Mouse (Mus musculus) liver, embryonic 13.5 days (tissue): ENCODE data around the gene Slc38a3. TPM values are rescaled to one million over a fixed set of nuclear protein-coding genes. Genes with fewer than 3 reads are reported as not detected.

Source experiments
- ATAC-seq: fragments of 200-750 bp; cut with Nextera tagmentation; 2 replicates; pipeline ENCODE4 v1.8.0; 2017; ENCODE audit warnings: low read depth, mild to moderate bottlenecking, moderate number of reproducible peaks, moderate library complexity
- DNase-seq: peaks from one replicate; pipeline ENCODE4 v3.0.0; 2022
- H3K27ac ChIP-seq: fragments of 300-500 bp; sonication (generic); 2 replicates; pipeline ENCODE4 v1.5.1; 2015; ENCODE audit warnings: moderate library complexity, mild to moderate bottlenecking, inconsistent platforms
- H3K27me3 ChIP-seq: fragments of 300-500 bp; sonication (generic); 2 replicates; pipeline ENCODE4 v1.6.1; 2015; ENCODE audit warnings: mild to moderate bottlenecking, inconsistent platforms
- H3K36me3 ChIP-seq: fragments of 300-500 bp; sonication (generic); 2 replicates; pipeline ENCODE4 v1.6.1; 2015; ENCODE audit warnings: mild to moderate bottlenecking, inconsistent platforms
- H3K4me1 ChIP-seq: fragments of 300-500 bp; sonication (generic); replicated peaks from 2 replicates; pipeline ENCODE4 v1.6.1; 2015; ENCODE audit warnings: inconsistent platforms
- H3K4me2 ChIP-seq: fragments of 300-500 bp; sonication (generic); 2 replicates; pipeline ENCODE4 v1.6.1; 2015; ENCODE audit warnings: inconsistent platforms, mild to moderate bottlenecking, moderate library complexity
- H3K4me3 ChIP-seq: fragments of 300-500 bp; sonication (generic); replicated peaks from 2 replicates; pipeline ENCODE4 v1.5.1; 2015; ENCODE audit warnings: mild to moderate bottlenecking, inconsistent platforms
- H3K9ac ChIP-seq: fragments of 300-500 bp; sonication (generic); 2 replicates; pipeline ENCODE4 v1.6.1; 2015; ENCODE audit warnings: mild to moderate bottlenecking, inconsistent platforms
- H3K9me3 ChIP-seq: fragments of 300-500 bp; sonication (generic); replicated peaks from 2 replicates; pipeline ENCODE4 v1.6.1; 2016; ENCODE audit warnings: inconsistent platforms
- WGBS: fragments of 180-500 bp; shearing (Covaris S2); methylation state at CpG from one replicate; pipeline ENCODE4 v1.1.7; 2015; ENCODE audit not compliant: insufficient replicate concordance; 5-methylcytosine and 5-hydroxymethylcytosine counted together
- polyA plus RNA-seq: library from polyadenylated mRNA; unstranded; fragments of >200 nt; fragmentation: Nextera tagmentation; extraction: Ambion mirVana; gene quantifications from 2 replicates; pipeline ENCODE4 v1.2.1, GENCODE M21; 2015

Slc38a3 gene
- polyA plus RNA-seq, 1 experiment from 2014 or later = 5.9 TPM

DNA sequence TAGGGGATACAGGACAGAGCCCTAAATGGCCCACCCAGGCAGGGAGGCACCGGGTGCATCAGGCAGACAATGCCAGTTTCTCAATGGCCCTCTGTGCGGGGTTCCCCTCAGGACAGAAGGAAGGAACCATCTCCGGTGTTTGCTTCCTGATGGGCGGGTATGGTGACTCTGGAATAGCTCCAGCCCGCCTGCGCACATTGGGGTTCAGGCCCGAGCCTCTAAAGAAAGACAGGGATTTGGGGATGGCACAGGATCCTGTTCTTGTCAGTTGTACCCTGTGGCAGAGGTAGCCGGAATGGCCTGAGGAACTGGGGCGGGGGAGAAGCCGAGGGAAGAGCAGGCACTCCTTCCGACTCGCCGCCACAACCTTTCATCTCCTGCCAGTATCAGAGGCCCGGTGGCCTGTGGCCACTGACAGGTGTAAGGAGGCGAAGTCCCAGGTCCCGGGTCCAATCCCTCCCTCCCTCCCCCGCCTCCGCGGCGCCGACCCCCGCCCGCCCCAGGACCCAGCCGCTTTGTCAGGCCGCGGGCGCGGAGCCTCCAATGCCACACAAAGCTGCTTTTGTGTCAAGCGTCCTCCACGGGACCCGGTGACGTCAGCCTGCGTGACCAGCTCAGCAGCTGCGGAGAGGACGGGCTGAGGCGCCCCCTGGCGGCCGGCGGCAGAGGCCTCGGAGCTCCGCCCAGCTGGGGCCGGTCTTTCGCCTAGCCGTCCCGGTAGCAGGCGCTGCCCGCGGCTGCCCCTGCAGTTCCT lies 57.0 kb downstream of the Slc38a3 start:
- peak overlapping the region; percentile 61 for H3K4me3 ChIP-seq
- peaks cover 52% of the 10 kb centered on the region for H3K4me1 ChIP-seq
- H3K27me3 ChIP-seq = no peaks in the 10 kb centered on the region
- no peaks in the 10 kb centered on the region for H3K9me3 ChIP-seq
- H3K4me2 ChIP-seq = peak overlapping the region; percentile 87
- DNase-seq (peak; percentile 98), ATAC-seq (peak; percentile 92)
- H3K9ac ChIP-seq = peak overlapping the region; percentile 80
- peak overlapping the region; percentile 75 for H3K27ac ChIP-seq
- H3K36me3 ChIP-seq = peaks cover 37% of the 10 kb centered on the region
- WGBS = 6% methylated on average over 47 of the region's 48 CpGs

DNA sequence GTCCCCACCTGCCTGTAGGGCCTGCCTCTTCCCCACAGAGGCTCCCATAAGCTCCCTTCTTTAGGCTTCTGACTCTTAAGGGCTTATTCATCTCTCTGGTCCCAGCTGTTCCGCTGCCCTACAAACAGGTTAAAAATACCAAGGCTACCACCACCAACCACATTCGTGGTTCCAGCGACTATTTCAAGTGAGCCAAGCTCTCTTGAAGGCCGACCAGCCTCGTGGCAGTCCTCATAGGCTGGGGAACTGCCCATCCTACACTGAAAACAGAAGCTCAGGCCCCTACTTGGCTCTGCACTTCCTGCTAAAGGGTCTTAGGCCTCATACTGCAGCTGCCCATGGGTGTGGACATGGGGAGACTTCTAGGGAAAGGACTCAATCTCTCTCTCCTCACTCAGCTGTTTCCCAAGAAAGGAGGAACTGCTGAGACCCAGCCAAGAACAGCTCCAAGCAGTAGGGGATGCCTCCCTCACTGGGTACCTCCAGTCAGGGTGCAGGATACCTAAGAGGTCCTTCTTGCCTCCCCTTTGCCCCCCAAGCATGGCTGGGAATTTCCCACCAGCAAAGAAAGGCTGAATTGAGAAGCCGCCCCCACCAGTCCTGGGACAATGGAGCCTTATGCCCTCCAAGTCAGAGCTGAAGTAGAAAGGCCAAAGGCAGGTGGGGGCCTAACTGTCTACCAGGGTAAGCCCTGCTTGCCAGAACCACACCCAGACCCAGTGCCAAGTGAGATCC lies 57.7 kb downstream of the Slc38a3 start:
- 39% methylated on average over 6 of the region's 6 CpGs for WGBS
- Histone ChIP-seq H3K4me3 (peak overlapping the region; percentile 61; the same call in 1 of the 2 replicates), H3K27me3 (0 out of 2 replicates have a peak, but pooled peaks cover 4% of the 10 kb centered on the region), H3K9ac (peak overlapping the region; percentile 80), H3K27ac (peak overlapping the region; percentile 75), H3K9me3 (no peaks in the 10 kb centered on the region), H3K36me3 (peaks cover 29% of the 10 kb centered on the region), H3K4me2 (peak overlapping the region; percentile 87), H3K4me1 (peaks cover 59% of the 10 kb centered on the region)
- no peak for DNase-seq
- ATAC-seq = no peak

DNA sequence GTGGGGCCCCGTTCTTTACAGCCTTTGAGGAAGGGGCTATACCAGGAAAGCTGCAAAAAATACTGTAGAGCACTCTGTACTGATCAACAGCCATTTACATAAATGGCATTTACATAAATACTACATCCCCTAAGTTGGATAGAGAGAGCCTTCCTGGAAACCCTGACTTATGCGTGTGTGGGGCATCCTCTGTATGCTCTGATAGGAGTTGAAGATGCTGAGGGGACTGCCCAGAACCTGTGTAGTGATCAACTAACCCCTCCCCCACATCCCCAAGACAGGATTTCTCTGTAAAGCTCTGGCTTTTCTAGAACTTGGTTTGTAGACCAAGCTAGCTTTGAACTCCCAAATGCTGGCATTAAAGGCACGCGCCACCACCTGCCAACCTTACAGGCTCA lies 59.9 kb downstream of the Slc38a3 start:
- no peaks in the 10 kb centered on the region for H3K9me3 ChIP-seq
- H3K4me1 ChIP-seq = peaks cover 70% of the 10 kb centered on the region
- H3K4me3 ChIP-seq = no peak overlapping the region
- H3K27ac ChIP-seq = no peak overlapping the region
- H3K4me2 ChIP-seq = no peak overlapping the region
- no peak overlapping the region for H3K9ac ChIP-seq
- H3K36me3 ChIP-seq = peaks cover 7% of the 10 kb centered on the region
- H3K27me3 ChIP-seq = 0 out of 2 replicates have a peak, but pooled peaks cover 16% of the 10 kb centered on the region
- DNase-seq (no peak), ATAC-seq (no peak)
- 69% methylated on average over 4 of the region's 4 CpGs for WGBS

DNA sequence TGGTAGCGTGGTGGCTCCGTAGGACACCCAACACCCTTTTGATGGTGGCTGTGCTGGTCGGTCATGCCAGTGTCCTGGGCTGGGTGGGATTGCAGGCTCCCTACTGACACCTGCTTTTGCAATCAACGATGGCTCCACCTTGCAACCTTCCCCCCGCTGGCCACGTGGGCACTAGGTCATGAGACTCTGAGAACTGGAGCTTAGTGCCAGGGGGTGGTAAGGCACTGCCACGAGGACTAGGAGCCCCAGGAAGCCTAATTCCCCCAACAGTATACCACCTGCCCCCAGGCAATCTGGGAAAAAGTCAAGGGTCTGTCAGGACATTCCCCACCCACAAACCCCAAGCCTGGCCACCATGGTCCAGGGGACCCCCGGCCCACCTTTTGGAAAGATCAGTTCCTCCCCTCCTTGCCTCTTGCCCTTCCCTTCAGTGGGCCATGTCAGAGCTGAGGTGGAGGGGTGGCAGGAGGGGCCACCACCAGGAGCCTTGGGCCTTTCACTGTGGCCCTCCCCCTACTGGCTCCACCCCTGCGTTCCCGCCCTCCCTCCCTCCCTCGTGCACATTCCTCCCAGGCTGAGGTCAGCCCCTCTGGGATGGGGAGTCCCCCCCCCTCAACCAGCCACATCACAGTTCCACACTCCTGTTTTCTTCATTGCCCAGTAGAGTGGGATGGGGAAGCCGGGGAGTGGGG lies 60.4 kb downstream of the Slc38a3 start, which contains the start of gene Sema3b:
Gene Sema3b (minus strand): TSS at position 489 of the 692 bp plus-strand sequence.
- H3K4me3 ChIP-seq = no peak within 1 kb of the TSS
- ATAC-seq (no peak), DNase-seq (no peak)
- H3K4me1 ChIP-seq = peaks cover 70% of the 10 kb centered on the region
- H3K9me3 ChIP-seq = no peaks in the 10 kb centered on the region
- H3K36me3 ChIP-seq = peaks cover 2% of the 10 kb centered on the region; the same call in 1 of the 2 replicates
- no peak within 1 kb of the TSS for H3K9ac ChIP-seq
- H3K27me3 ChIP-seq = peaks cover 21% of the 10 kb centered on the region
- WGBS = 48% methylated on average over 12 of the region's 12 CpGs
- no peak within 1 kb of the TSS for H3K4me2 ChIP-seq
- no peak within 1 kb of the TSS for H3K27ac ChIP-seq

DNA sequence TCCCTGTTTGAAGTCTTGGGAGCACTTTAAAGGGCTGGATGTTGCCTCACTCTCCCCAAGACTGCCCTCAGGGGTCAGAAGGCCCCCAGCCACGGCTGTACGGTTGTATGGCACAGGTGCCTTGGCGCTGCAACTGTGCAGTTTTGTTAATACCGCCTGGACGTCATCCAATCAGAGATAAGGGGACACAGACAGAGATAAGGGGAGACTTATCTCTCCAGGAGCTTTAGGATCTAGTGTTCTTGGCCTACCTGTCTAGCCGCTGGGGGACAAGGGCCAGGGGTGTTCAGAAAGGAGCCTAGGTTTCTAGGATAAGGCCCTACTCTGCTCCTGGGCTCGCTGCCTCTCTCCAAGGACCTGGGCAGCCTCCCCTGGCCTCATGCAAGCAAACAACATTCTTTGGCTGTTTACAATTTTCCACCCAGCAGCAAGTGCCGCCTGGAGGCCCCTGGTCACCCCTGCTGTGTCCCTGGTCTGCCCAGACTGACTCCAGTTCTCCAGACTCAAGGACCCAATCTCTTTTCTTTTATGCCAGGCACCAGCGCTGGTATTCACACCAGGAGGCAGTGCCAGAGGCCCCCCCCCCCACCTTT lies 61.6 kb downstream of the Slc38a3 start:
- H3K27ac ChIP-seq = no peak overlapping the region
- no peak overlapping the region for H3K9ac ChIP-seq

DNA sequence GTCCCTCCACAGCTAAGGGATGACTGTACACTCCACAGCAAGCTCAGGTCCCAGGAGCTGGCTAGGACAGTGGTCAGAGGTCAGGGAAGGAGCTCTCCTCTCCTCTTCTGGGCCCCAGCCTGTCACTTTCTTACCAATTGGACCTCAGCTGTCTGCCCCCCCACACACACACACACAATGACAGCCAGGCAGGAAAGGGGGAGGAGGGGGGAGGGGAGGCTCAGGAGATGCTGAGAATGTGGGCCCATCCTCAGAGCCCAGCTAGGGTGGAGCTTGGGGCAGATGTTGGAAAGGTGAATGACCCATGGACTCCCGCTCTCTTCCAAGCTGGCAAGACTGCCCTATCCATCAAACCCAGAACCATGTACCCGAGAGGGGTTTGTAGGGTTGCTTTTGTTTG lies 62.3 kb downstream of the Slc38a3 start:
- no peak overlapping the region for H3K4me2 ChIP-seq
- H3K9ac ChIP-seq = no peak overlapping the region; the same call in 1 of the 2 replicates
- H3K27ac ChIP-seq = no peak overlapping the region
- DNase-seq = no peak
- 65% methylated on average over 2 of the region's 2 CpGs for WGBS
- ATAC-seq = no peak
- peaks cover 27% of the 10 kb centered on the region for H3K27me3 ChIP-seq
- no peaks in the 10 kb centered on the region for H3K36me3 ChIP-seq
- peaks cover 64% of the 10 kb centered on the region for H3K4me1 ChIP-seq
- no peaks in the 10 kb centered on the region for H3K9me3 ChIP-seq
- H3K4me3 ChIP-seq = no peak overlapping the region

More for the DNA sequence above, 61.6 kb downstream of the Slc38a3 start:
- peaks cover 61% of the 10 kb centered on the region for H3K4me1 ChIP-seq
- H3K4me3 ChIP-seq = no peak overlapping the region
- no peak for DNase-seq
- H3K27me3 ChIP-seq = peaks cover 27% of the 10 kb centered on the region
- no peaks in the 10 kb centered on the region for H3K36me3 ChIP-seq
- ATAC-seq = no peak
- H3K9me3 ChIP-seq = no peaks in the 10 kb centered on the region
- WGBS = 47% methylated on average over 9 of the region's 9 CpGs
- H3K4me2 ChIP-seq = no peak overlapping the region

DNA sequence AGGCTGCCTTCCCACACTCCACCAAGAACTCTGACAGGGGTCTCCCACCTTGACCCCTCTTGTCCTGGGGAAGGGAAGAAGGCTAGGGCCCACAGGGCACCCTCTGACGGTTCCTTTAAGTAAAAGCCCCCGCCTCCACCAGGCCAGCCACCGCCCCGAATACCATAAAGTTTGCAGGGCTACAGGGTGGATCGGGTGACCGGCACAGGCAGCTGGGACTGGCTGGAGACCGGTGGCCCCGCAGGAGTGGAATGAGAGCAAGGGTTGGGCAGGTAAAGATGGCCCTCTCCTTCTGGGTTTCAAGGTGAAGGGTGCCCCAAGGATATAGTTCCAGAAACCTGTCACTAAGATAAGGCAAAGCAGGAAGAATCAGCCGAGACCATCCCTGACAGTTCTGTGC lies 62.7 kb downstream of the Slc38a3 start:
- Histone ChIP-seq H3K36me3 (no peaks in the 10 kb centered on the region), H3K4me3 (no peak overlapping the region), H3K27ac (no peak overlapping the region), H3K9ac (no peak overlapping the region; the same call in 1 of the 2 replicates), H3K9me3 (no peaks in the 10 kb centered on the region), H3K4me2 (no peak overlapping the region), H3K4me1 (peaks cover 59% of the 10 kb centered on the region), H3K27me3 (peaks cover 27% of the 10 kb centered on the region)
- ATAC-seq (no peak), DNase-seq (no peak)
- WGBS = 42% methylated on average over 9 of the region's 9 CpGs

DNA sequence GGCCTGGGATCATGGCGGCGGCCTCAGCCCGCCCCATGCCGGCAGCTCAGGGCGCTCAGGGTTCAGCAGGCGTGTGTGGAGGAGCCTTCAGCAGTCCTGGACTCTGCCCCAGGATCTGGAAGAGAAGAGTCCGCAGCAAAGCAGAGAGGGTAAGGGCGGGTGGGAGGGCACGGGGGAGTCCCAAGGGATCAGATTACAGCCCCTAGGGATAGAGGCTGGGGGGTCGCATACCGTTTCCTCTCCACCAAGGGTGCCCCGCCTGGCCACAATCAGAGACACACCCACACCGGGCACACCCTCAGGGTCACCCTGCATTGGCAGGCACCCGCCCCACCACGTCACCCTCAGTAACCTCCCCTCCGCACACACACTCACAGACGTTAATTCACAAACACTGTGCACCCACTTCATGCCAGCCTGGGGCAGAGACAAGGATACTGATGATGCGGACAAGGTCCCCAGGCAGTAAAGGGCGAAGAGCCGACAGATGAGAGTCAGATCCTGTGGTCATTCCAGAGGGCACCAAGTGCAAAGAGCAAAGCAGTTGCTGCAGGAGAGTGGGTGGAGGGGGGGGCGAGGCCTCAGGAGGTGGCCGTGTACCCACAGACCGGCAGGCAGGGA lies 64.2 kb downstream of the Slc38a3 start:
- Histone ChIP-seq H3K4me2 (no peak overlapping the region), H3K4me3 (no peak overlapping the region), H3K9me3 (no peaks in the 10 kb centered on the region), H3K36me3 (no peaks in the 10 kb centered on the region), H3K9ac (no peak overlapping the region), H3K27me3 (peaks cover 39% of the 10 kb centered on the region), H3K27ac (no peak overlapping the region), H3K4me1 (peaks cover 55% of the 10 kb centered on the region)
- no peak for DNase-seq
- 0 out of 2 replicates have a peak, but pooled peaks have one; percentile 25 for ATAC-seq
- WGBS = 39% methylated on average over 23 of the region's 23 CpGs

DNA sequence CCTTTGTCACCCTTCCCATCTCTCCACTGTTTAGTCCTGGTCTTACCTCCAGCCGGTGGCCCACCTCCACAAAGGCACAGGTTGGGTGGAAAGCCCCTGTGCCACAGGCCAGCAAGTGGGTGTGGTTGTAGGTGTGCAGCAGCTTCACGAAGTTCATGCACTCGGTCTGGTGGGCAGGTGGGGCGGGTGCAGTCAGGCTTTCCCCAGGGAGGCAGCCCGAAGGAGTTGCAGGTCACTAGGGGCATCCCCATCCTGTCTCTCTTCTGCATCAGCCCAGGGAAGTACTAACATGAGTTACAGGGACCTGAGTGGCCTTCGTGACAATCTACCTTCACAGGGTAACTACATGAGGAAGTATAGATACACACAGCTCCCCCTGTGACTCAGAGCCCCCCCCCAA lies 66.1 kb downstream of the Slc38a3 start:
- no peak overlapping the region for H3K9ac ChIP-seq
- H3K27me3 ChIP-seq = peaks cover 58% of the 10 kb centered on the region
- WGBS = 58% methylated on average over 6 of the region's 6 CpGs
- DNase-seq = no peak
- peaks cover 61% of the 10 kb centered on the region for H3K4me1 ChIP-seq
- H3K27ac ChIP-seq = no peak overlapping the region
- H3K9me3 ChIP-seq = no peaks in the 10 kb centered on the region
- no peak for ATAC-seq
- H3K4me2 ChIP-seq = no peak overlapping the region
- H3K4me3 ChIP-seq = no peak overlapping the region
- H3K36me3 ChIP-seq = no peaks in the 10 kb centered on the region

DNA sequence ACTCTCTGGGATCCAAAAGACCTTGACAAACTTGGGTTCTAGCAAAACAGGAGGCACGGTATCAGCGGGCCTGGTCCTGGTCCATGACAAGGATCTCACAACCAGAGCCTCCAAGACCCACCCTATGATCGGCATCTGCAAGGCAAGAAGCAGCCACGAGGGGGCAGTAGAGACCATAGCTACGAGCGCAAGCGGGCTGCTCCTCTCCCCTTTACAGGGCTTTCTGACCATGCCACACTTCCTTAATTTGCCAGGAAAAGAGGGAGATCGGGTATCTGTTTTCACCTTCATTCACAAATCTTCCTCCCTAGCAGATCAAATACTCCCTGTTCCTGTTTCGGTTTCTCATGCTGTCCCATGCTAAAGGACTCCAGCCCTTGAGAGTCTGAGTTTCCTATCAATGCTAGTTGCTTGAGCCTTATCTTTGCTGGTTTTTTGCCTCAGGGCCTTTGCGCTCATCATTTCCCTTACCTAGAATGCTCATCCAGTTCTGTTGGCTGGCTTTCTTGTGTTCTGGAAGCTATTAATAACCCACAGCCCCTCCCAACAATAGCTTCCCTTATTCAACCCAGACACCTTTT lies 67.2 kb downstream of the Slc38a3 start:
- under 1% methylated on average over 10 of the region's 10 CpGs for WGBS
- DNase-seq = peak; percentile 81
- H3K9me3 ChIP-seq = no peaks in the 10 kb centered on the region
- H3K9ac ChIP-seq = peak overlapping the region; percentile 31; the same call in 1 of the 2 replicates
- ATAC-seq = peak; percentile 59
- no peak overlapping the region for H3K27ac ChIP-seq
- H3K4me1 ChIP-seq = peaks cover 59% of the 10 kb centered on the region
- peak overlapping the region; percentile 9; the same call in 1 of the 2 replicates for H3K4me3 ChIP-seq
- H3K36me3 ChIP-seq = no peaks in the 10 kb centered on the region
- H3K27me3 ChIP-seq = peaks cover 58% of the 10 kb centered on the region
- H3K4me2 ChIP-seq = peak overlapping the region; percentile 46
